Mouse (Mus musculus) right cerebral cortex, postnatal 36 days (tissue): ENCODE measurements around the gene Cep97.
A peak's percentile ranks its signal among the peaks of the same experiment; 100 is the strongest.
"Not testable (repeated sequence)": the region's sequence is repeated elsewhere in the genome, so short reads cannot be mapped to it uniquely, and the experiment has no call there.

Experiments used
- DNase-seq, 2 experiments: peaks; one replicate each; pipeline ENCODE4 v3.0.0; 2022; ENCODE audit warnings: low spot score in 2 of 2, mixed read lengths in 1 of 2

Gene Cep97

GRCm38 (mm10) chr16:55947876-55948410, 13.3 kb upstream of the Cep97 start:
- DNase-seq = not testable (repeated sequence)

- no peak for DNase-seq
Measured at GRCm38 (mm10) chr16:55947266-55947665, 12.6 kb upstream of the Cep97 start.

DNA sequence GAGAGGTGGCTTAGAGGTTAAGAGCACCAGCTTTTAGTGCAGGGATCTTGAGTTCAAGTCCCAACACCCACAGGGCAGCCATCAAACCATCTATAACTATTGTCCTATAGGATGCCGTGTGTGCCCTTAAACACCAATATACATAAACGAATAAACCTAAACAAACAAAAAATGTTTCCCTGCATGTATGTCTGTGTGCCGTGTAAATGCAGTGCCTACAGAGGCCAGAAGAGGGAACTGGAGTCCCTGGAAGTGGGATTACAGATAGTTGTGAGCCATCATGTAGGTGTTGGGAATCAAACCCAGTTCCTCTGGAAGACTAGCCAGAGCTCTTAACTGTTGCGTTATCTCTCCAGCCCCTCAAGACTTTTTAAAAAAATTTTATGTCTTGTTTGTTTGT, 6.1 kb upstream of the Cep97 start:
- no peak for DNase-seq

DNA sequence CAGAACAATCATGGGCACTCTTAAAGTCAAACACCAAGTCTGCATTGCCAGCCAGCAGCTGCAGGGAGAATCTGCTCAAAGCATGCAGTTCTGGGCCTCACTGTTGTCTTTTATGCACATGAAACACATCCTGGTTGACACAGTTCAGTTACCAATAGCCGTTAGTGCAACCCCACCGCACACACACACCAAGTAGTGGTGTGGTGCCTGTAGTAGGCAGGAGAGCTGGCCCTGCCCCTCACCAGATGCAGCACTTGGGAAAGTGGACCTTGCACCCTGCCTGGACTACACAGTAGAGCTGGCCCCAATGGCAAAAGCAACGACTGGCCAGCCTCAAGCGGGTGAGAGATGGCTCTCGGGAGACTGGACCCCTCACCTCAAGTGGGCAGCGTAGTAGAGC, 5.0 kb upstream of the Cep97 start:
- no peak for DNase-seq

GRCm38 (mm10) chr16:55938761-55939160, 4.1 kb upstream of the Cep97 start:
- DNase-seq = no peak

DNA sequence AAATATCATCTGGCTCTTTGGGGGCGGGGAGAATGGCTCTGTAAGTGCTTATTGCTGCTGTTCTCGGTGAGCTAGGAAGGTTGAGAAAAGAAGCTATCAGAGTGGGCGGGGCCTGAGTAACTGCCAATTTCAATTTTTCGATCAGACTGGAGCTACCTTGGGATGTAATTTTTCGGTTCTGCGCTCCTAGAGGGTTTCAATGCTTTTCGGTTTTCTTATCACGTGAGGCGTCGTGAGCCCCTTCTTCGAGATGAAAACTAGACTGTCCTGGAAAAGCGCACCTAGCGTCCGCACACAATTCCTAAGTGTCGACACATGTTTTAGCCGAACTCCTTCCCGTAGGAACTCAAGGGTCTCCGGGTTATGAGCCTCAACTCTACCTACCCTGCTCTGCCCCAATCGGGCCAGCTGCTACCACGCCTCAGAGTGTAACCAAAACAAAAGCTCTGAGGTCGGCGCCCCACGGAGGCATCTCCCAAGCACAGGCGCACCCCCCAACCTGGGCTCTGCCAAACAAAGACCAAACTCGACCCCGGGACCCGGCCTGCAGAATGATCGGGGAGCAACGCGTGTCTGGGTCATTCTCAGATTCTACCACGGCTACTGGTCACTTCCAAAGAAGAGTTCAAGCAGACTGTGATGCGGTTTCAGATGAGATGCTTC, 843 bp downstream of the Cep97 start:
- peak; percentile 22 to 25 for DNase-seq

DNA sequence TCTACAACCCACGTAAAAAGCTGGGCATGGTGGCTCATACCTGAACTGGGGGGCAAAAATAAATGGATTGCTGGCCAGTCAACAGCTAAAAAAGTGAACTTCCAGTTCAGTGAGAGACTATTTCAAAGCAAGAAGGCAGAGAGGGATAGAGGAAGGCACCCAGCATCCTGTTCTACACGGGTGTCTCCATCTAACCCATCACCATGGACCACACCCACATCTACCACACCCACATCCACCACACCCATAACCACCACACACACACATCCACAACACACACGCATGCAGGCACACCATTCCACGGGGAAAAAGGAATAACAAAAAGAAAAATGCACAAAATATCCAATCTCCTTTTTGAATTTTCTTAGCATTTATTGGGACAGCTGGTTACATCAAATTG, 10.6 kb downstream of the Cep97 start:
- no peak for DNase-seq

DNA sequence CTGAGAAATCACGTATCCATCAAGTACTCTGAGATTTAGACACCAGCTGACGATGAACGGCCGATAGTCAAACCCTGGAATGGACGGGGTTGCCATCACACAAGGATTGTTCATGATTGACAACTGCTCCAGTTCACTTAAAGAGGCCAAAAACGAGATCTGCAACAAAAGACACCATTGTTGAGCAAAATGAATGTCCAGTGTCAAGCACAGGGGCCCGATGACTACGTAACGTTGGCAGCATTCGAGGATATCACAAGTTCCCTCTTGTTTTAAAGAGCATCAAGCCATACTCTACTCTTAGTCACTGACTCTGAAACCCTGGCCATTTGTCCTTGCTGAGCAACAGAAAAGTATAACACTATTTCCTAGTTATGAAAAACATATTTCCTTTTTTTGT, 12.6 kb downstream of the Cep97 start:
- DNase-seq = no peak

- no peak for DNase-seq
Measured at GRCm38 (mm10) chr16:55914716-55915115, 19.9 kb downstream of the Cep97 start.

DNA sequence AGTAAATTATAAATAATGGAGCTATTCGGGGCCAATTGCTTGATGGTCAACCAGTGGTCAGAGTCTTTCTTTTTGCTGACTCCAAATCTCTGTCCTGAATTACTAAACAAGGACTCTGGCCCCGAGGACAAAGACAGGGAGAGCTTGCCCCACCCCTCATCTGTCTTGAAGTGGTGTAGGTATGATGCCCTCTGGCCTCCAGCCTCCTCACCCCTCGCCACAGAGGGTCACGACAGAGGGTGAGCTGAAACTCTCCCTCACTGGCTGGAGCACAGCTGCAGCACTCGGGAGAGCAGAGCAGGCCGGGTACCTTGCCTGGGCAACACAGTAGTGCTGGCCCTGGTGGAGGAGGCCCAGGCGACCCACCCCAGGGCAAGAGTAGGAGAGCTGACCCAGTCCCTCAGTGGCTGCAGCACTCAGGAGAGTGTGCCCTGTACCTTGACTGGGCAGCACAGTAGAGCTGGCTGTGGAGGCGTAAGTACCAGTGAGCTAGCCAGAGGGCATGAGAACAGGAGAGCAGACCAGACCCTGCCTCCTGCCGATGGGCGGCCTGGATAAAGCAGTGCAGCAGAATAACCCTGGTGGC, 24.4 kb downstream of the Cep97 start:
- DNase-seq = no peak

GRCm38 (mm10) chr16:55906928-55907679, 27.6 kb downstream of the Cep97 start:
- no peak for DNase-seq

- no peak for DNase-seq
Measured at GRCm38 (mm10) chr16:55905370-55905769, 29.3 kb downstream of the Cep97 start.

GRCm38 (mm10) chr16:55901839-55902756, 32.6 kb downstream of the Cep97 start:
- no peak for DNase-seq

- DNase-seq = no peak
Measured at GRCm38 (mm10) chr16:55898385-55899002, 36.2 kb downstream of the Cep97 start.

DNA sequence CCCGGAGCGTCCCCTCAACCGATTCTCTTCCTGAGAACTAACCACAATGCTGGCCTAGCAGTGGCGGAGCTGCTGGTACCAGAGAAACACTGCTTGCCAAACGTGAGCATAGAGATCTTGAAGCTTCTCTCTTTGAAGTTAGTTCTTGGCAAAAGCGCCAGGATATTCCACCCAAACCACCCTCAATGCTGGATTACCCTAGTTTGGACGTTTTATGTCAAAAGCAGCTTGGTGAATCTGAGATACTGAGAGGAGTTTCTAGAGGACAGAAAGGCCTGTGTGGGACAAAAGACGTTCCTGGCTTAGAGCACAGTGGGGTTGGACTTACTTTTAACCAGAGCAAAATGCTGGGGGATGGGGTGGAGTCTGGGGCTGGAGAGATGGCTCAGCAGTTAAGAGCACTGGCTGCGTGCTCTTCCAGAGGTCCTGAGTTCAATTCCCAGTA, 39.0 kb downstream of the Cep97 start:
- no peak for DNase-seq

DNA sequence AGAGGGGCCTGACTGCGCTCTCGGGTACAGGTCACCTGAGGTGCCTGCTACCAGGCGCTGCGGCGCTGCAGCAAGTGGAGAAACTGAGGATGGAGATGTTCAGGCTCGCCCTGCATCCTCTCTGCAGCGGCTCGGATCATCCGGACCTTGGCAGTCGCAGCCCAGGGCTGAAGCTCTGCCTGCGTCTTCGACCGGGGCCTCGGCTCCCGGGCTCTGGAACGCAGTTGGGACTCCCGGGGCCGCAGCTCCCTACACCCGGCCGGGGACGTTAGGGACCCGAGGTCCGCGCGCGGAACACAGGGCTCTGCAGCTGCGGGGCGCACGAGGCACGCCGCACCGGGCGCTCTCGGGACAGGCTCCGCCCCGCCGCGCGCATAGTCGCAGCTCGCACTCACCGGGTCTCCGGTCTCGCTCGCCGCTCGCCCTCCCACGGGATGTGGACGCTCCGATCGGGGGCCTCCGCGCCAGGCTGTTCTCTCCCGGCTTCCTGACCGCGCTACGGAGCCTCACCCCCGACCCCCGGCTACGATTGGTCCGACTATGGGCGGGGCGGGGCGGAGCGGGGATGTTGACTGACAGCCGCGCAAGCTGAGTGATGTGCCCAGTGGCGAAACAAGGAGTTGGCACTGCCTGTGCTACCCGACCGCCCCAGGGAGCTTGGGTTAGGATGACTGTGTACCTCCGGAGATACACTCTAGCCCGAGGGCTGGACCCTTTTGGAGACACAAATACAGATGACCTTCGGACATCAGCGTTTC, 39.6 kb downstream of the Cep97 start, which contains the start of gene Nxpe3:
TSS of gene Nxpe3 (minus strand) at position 393 of the 758 bp plus-strand sequence.
- DNase-seq = peak; percentile 87 to 88

GRCm38 (mm10) chr16:55894536-55894892, 40.1 kb downstream of the Cep97 start:
- DNase-seq = no peak

DNA sequence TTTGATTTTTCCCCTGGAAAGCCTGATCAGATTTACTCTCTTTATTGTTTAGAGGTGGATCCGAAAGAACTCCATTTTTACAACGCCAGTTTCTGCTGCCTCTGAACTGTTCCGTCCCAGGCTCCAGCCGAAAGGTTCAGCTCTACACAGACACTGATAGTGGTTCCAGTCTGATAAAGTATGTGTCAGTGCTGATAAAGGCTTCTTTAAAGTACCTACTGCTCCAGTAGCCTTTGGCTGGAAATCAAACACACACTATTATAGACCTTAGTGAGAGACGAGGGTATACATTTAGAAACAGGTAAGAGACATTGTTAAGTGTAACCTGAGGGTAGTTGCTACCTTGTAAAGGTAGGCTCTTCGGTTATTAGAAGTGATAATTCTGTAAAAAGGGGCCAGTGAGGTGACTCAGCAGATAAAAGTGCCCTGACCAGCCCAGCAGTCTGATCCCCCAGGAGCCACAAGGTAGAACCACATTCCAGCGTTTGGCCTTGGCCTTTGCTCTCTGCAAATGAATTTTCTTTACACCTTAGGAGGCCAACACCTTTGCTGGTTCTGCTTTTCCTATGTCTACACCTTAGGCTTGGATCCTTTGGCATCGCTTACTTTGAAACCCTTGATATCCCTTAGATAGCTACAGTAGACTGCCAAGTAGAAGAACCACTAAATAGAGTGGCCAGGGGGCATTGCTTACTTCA, 41.1 kb downstream of the Cep97 start:
- DNase-seq = no peak

DNA sequence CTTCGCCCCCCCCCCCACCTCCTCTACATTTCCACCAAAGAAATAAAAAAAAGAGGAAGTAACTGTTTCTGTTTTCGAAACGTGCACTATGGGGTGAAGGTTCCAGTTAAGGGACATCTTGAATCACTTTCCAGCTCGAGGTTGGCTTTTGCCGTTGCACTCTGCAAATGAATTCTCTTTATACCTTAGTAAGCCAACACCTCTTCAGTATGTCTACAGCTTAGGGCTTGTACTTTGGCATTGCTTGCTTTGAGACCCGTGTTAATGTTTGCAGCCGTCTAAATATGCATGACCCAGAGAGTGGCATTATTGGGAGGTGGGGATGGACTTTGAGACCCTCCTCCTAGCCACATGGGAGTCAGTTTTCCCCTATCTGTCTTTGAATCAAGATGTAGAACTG, 42.2 kb downstream of the Cep97 start:
- DNase-seq = no peak

DNA sequence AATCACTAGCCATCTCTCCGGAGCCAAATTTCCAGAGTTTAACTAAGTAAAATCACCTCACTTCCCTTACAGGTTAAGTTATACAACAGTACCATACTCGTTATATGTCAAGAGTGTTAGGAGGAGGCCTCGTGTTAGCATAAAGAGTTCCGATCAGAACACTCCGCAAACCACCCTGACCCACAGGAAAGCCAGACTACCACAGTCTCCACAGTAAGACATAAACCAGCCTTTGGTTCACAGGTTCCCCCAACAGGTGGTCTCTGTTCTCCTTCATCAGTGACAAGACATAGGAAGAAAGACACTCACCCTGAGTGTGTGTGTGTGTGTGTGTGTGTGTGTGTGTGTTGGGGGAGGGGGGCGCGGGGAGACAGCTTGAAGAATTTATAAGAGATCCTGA, 43.3 kb downstream of the Cep97 start:
- no peak for DNase-seq
